Mouse (Mus musculus) large intestine, adult 2 months (tissue): ENCODE measurements around the gene Cdk2ap1. TPM values are rescaled to one million over a fixed set of nuclear protein-coding genes. Genes with fewer than 3 reads are reported as not detected.
"Not testable (repeated sequence)": the region's sequence is repeated elsewhere in the genome, so short reads cannot be mapped to it uniquely, and the experiment has no call there.

Source experiments
- DNase-seq: peaks from one replicate; pipeline ENCODE4 v3.0.0-alpha.2; 2012; ENCODE audit warnings: low read depth, low spot score
- WGBS: fragments of 180-500 bp; shearing (Covaris S2); methylation state at CpG from one replicate; pipeline ENCODE4 v1.1.7; 2018; 5-methylcytosine and 5-hydroxymethylcytosine counted together
- polyA plus RNA-seq: library from polyadenylated mRNA; depleted of rRNA; stranded (reverse); fragments of >200 nt; gene quantifications from 2 replicates; pipeline ENCODE4 v1.2.3, GENCODE M21; 2012; rRNA removed

The Cdk2ap1 gene
- polyA plus RNA-seq, 1 experiment, result 118 TPM

DNA sequence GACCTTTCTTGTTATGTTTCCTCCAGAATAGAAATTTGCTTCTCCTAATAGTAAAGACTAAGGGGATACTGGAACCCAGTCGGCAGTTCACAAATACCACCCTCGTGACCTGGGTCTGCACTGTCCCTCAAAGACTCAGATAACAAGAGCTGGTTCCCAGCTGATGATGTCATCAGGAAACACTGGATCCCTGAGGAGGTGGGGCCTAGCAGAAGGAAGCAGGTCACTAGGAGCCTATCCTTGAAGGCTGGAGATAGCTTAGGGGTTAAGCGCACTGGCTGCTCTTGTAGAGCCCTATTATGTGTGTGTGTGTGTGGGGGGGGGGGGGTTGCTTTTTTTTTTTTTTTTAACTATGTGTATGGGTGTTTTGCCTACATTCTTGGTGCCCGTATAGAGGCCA, 62.8 kb downstream of the Cdk2ap1 start:
- WGBS, result 81% methylated on average over 4 of the region's 4 CpGs

GRCm38 (mm10) chr5:124299307-124299706, 63.6 kb downstream of the Cdk2ap1 start:
- WGBS, result 51% methylated on average over 4 of the region's 4 CpGs

More for the DNA sequence above, 62.8 kb downstream of the Cdk2ap1 start:
- DNase-seq, result no peak

DNA sequence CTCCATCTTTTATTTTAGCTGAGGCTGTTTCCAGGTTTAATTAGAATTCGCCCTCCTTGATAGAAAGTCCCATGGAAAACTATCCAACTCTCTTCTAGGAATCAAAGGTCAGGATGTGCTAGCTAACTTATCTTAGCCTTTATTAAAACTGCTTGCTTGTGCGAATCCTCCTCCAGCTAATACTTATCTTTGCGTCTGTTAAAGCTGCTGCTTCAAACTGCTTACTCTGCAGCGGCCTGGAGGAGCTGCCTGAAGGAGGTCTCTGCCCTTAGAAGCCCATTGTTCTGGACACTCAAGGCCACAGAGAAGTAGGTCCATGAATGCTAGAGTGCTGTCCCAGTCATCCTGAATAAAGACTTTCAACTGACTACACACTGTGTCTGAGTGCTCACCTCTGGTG, 66.4 kb downstream of the Cdk2ap1 start:
- DNase-seq, result no peak
- WGBS, result 95% methylated on average over 4 of the region's 4 CpGs

More at GRCm38 (mm10) chr5:124299307-124299706, 63.6 kb downstream of the Cdk2ap1 start:
- DNase-seq, result not testable (repeated sequence)

Other genes with a start within 250 kb of the Cdk2ap1 start
- gene Arl6ip4, start 247.0 kb downstream of the Cdk2ap1 start, polyA plus RNA-seq, result 25.5 and 32.0 TPM in 2 replicates
- gene Pitpnm2, start 113.3 kb downstream of the Cdk2ap1 start, polyA plus RNA-seq, result 8.8 and 14.1 TPM in 2 replicates
- gene Mphosph9, start 35.1 kb downstream of the Cdk2ap1 start, polyA plus RNA-seq, result 2.2 and 3.5 TPM in 2 replicates
- gene 2810006K23Rik, start 35.0 kb downstream of the Cdk2ap1 start, polyA plus RNA-seq, result 3.9 and 4.1 TPM in 2 replicates
- gene Sbno1, start 62.9 kb upstream of the Cdk2ap1 start, polyA plus RNA-seq, result 9.9 and 18.8 TPM in 2 replicates
- 56.4 and 93.1 TPM in 2 replicates for gene Kmt5a, start 76.8 kb upstream of the Cdk2ap1 start, polyA plus RNA-seq
- gene Rilpl2, start 115.3 kb upstream of the Cdk2ap1 start, polyA plus RNA-seq, result 26.3 and 28.0 TPM in 2 replicates
- gene Snrnp35, start 120.1 kb upstream of the Cdk2ap1 start, polyA plus RNA-seq, result 3.4 and 3.8 TPM in 2 replicates
- 1.8 and 2.9 TPM in 2 replicates for gene Rilpl1, start 168.3 kb upstream of the Cdk2ap1 start, polyA plus RNA-seq
- 129 and 151 TPM in 2 replicates for gene Tmed2, start 177.6 kb upstream of the Cdk2ap1 start, polyA plus RNA-seq
- 8.9 and 12.1 TPM in 2 replicates for gene Ddx55, start 189.8 kb upstream of the Cdk2ap1 start, polyA plus RNA-seq
- 31.7 and 33.1 TPM in 2 replicates for gene Eif2b1, start 216.0 kb upstream of the Cdk2ap1 start, polyA plus RNA-seq
- 38.3 and 40.0 TPM in 2 replicates for gene Gtf2h3, start 216.1 kb upstream of the Cdk2ap1 start, polyA plus RNA-seq